Mouse (Mus musculus) left cerebral cortex, adult 8-10 months (tissue): ENCODE results near the gene Dhx29. TPM values are rescaled to one million over a fixed set of nuclear protein-coding genes. Genes with fewer than 3 reads are reported as not detected.

Source experiments
- DNase-seq, 2 experiments: peaks; one replicate each; pipeline ENCODE4 v3.0.0; 2022; ENCODE audit warnings: low spot score in 2 of 2
- total RNA-seq, 4 experiments: library from RNA; stranded (reverse); gene quantifications; 2 replicates each; pipeline ENCODE4 v1.2.4; 2022

Dhx29 gene
- total RNA-seq: 10 to 100 TPM; 18.0 to 23.3 (median 22.7) TPM

GRCm38 (mm10) chr13:112927287-112928001 lies at the start of gene Dhx29, which contains the start of gene Mtrex:
TSS of gene Dhx29 (plus strand) at chr13:112927454.
TSS of gene Mtrex (minus strand) at chr13:112927398.
- peak; percentile 98 to 99 for DNase-seq

GRCm38 (mm10) chr13:112887234-112887633 lies 40.0 kb upstream of the Dhx29 start:
- no peak for DNase-seq

GRCm38 (mm10) chr13:112902176-112902575 lies 25.1 kb upstream of the Dhx29 start:
- no peak for DNase-seq

GRCm38 (mm10) chr13:112909663-112910062 lies 17.6 kb upstream of the Dhx29 start:
- no peak for DNase-seq

GRCm38 (mm10) chr13:112910434-112910833 lies 16.8 kb upstream of the Dhx29 start:
- DNase-seq: no peak

GRCm38 (mm10) chr13:112919141-112919865 lies 8.0 kb upstream of the Dhx29 start:
- DNase-seq: no peak

GRCm38 (mm10) chr13:112920906-112921305 lies 6.3 kb upstream of the Dhx29 start:
- DNase-seq: no peak

- no peak for DNase-seq
Observed at GRCm38 (mm10) chr13:112925266-112925665, 2.0 kb upstream of the Dhx29 start.

- DNase-seq: no peak
Observed at GRCm38 (mm10) chr13:112925976-112926375, 1.3 kb upstream of the Dhx29 start.

- DNase-seq: no peak
Observed at GRCm38 (mm10) chr13:112926796-112927195, 458 bp upstream of the Dhx29 start.

- no peak for DNase-seq
Observed at GRCm38 (mm10) chr13:112928038-112928668, 899 bp downstream of the Dhx29 start.

GRCm38 (mm10) chr13:112938130-112938529 lies 10.9 kb downstream of the Dhx29 start:
- no peak for DNase-seq

- peak; percentile 11 to 31 for DNase-seq
Observed at GRCm38 (mm10) chr13:112941879-112942330, 14.7 kb downstream of the Dhx29 start.

- DNase-seq: peak in 1 of 2 experiments; percentile 47
Observed at GRCm38 (mm10) chr13:112945312-112945711, 18.1 kb downstream of the Dhx29 start.

- no peak for DNase-seq
Observed at GRCm38 (mm10) chr13:112945900-112946299, 18.6 kb downstream of the Dhx29 start.

- no peak for DNase-seq
Observed at GRCm38 (mm10) chr13:112954067-112954466, 26.8 kb downstream of the Dhx29 start.

GRCm38 (mm10) chr13:112963081-112963480 lies 35.8 kb downstream of the Dhx29 start:
- no peak for DNase-seq

GRCm38 (mm10) chr13:112964421-112964820 lies 37.2 kb downstream of the Dhx29 start:
- DNase-seq: no peak

GRCm38 (mm10) chr13:112967267-112967666 lies 40.0 kb downstream of the Dhx29 start:
- no peak for DNase-seq

- no peak for DNase-seq
Observed at GRCm38 (mm10) chr13:112976720-112977119, 49.5 kb downstream of the Dhx29 start.

- DNase-seq: no peak
Observed at GRCm38 (mm10) chr13:112985605-112986450, 58.6 kb downstream of the Dhx29 start.
